Mouse (Mus musculus) ES-Bruce4 (cell line): ENCODE data around the gene Wdr4.

Source experiments
- CTCF ChIP-seq: IDR thresholded peaks from one replicate; pipeline ENCODE4 v1.8.1; 2011; ENCODE audit warnings: low read depth, low read length
- EP300 ChIP-seq: IDR thresholded peaks from 2 replicates; pipeline ENCODE4 v1.6.1; 2011; ENCODE audit warnings: low read depth, low read length; ENCODE audit not compliant: insufficient read depth

DNA sequence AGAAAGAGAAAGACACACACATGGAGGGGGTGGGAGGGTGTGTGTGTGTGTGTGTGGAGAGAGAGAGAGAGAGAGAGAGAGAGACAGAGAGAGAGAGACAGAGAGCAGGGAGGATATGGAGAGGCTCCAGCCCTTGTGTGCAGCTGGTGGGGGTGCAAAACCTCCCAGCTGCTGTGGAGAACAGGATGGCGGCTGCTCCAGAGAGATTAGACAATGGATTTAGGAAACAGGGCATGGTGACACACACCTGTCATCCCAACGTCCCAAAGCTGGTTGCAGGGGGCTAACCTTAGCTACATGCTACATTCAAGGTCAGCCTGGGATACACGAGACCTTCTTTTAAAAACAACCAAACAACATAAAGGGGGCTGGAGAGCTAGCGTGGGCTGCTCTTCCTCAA, 36.5 kb upstream of the Wdr4 start:
- TF ChIP-seq CTCF (no peak), EP300 (no peak)
